ENCODE assay signal across 17 mouse cellular contexts in the genomic region with DNA sequence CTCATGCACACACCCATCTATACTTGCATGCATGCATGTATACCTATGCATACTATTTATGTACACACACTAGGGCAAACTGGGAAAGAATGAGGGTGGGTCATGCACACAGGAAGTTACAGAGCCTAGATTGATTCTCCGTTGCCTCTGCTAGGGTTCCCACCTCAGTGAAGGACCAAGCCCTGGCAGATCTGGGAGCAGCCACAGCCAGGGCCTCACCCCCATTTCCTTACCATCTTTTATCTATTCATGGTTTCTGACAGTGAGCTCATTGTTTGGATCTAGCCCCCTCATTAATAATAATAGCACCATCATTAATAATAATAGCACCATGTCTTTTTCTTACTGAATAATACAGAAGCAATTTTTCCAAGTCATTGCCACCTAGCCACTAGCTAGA.
"Had no signal": no experiment of that assay in that cellular context is flagged by ENCODE, and none has a peak within 500 bp of the region (broad histone marks: within the 10 kb centered on the region; RNA-seq: fewer than 3 reads in every experiment).

No protein-coding gene starts in this region.

- ATAC-seq: intestine, embryonic 15.5 days; liver, postnatal 0 days had no signal

- H3K27ac ChIP-seq: intestine, embryonic 15.5 days; limb, embryonic 12.5 days; liver, embryonic 13.5 days; lung, embryonic 15.5 days; macrophage; neural tube, embryonic 13.5 days had no signal

- H3K36me3 ChIP-seq: intestine, embryonic 15.5 days; liver, embryonic 13.5 days; lung, embryonic 15.5 days had no signal

- H3K4me3 ChIP-seq: intestine, embryonic 15.5 days; layer of hippocampus, adult 2 months; limb, embryonic 12.5 days; liver, embryonic 13.5 days; lung, embryonic 15.5 days; neural tube, embryonic 13.5 days had no signal

- H3K9ac ChIP-seq: intestine, embryonic 15.5 days; limb, embryonic 12.5 days; liver, embryonic 13.5 days; liver, postnatal 0 days; lung, embryonic 15.5 days; neural tube, embryonic 13.5 days had no signal

- H3K9me3 ChIP-seq: intestine, embryonic 15.5 days; limb, embryonic 12.5 days; liver, embryonic 13.5 days; lung, embryonic 15.5 days; neural tube, embryonic 13.5 days had no signal

- H3K4me2 ChIP-seq: intestine, embryonic 15.5 days; limb, embryonic 12.5 days; liver, embryonic 13.5 days; lung, embryonic 15.5 days; neural tube, embryonic 13.5 days had no signal

- H3K4me1 ChIP-seq: liver, embryonic 13.5 days had no signal

- DNase-seq: kidney, adult 18-20 months; kidney, postnatal 10 days; kidney, postnatal 4 days; liver; liver, embryonic 13.5 days; liver, postnatal 0 days; lung, postnatal 14 days; right cerebral cortex, adult 18-20 months; right cerebral cortex, postnatal 25 days; thymus, adult 18-20 months; thymus, postnatal 14 days had no signal

- H3K27me3 ChIP-seq: intestine, embryonic 15.5 days; limb, embryonic 12.5 days; liver, embryonic 13.5 days; lung, embryonic 15.5 days; neural tube, embryonic 13.5 days had no signal
